Mouse (Mus musculus) thymus, adult 2 months (tissue): Measurements from ENCODE around the gene Eras.

Experiments used
- CTCF ChIP-seq: fragments of 200-500 bp; IDR thresholded peaks from 2 replicates; pipeline ENCODE4 v1.5.1; 2012; ENCODE audit warnings: mild to moderate bottlenecking, control low read depth, low read length, moderate library complexity, borderline replicate concordance; ENCODE audit not compliant: control insufficient read depth, poor library complexity, insufficient read depth; ENCODE audit errors: extremely low read depth
- POLR2A ChIP-seq: fragments of 200-500 bp; IDR thresholded peaks from 2 replicates; pipeline ENCODE4 v1.6.1; 2012; ENCODE audit warnings: mild to moderate bottlenecking, low read length, control low read depth, moderate library complexity; ENCODE audit not compliant: control insufficient read depth, poor library complexity, insufficient read depth; ENCODE audit errors: extremely low read depth

GRCm38 (mm10) chrX:7945618-7946017 lies 17.2 kb upstream of the Eras start:
- no peak for TF ChIP-seq POLR2A
- TF ChIP-seq CTCF: no peak
